Mouse (Mus musculus) ES-Bruce4 (cell line): ENCODE measurements around the gene 9930022D16Rik.

Experiments
- CTCF ChIP-seq: IDR thresholded peaks from one replicate; pipeline ENCODE4 v1.8.1; 2011; ENCODE audit warnings: low read depth, low read length
- EP300 ChIP-seq: IDR thresholded peaks from 2 replicates; pipeline ENCODE4 v1.6.1; 2011; ENCODE audit warnings: low read depth, low read length; ENCODE audit not compliant: insufficient read depth
- POLR2A ChIP-seq: IDR thresholded peaks from one replicate; pipeline ENCODE4 v1.8.1; 2011; ENCODE audit warnings: low read length; ENCODE audit not compliant: insufficient read depth

DNA sequence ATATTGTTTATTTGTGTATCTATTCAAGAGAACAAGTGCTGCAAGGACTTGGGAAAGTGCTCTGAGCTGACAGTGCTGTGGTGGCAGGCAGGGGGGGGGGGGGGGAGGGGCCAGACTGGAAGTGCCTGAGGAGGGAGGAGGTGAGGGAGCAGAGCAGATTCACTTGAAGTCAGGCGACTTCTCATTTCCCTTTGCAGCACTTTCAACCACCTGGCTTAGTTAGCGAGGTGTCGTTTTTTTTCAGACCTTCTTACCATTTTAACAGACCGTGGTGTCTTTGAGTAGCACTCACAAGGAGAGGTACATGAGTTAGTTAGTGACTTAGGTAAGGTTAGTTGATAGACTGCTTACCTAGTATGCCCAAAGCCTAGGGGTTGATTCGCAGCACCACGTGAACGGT is 38.3 kb upstream of the 9930022D16Rik start:
- no peak for TF ChIP-seq CTCF
- TF ChIP-seq EP300: no peak
- no peak for TF ChIP-seq POLR2A
